Comparison of ENCODE assay signal across 24 mouse cellular contexts in genomic region chr1:161704527-161704926, GRCm38 (mm10).
DNase-seq lines count a peak whose midpoint lies in the region; ATAC-seq lines count a peak whose summit lies in the region.
"Had no signal": no experiment of that assay in that cellular context is flagged by ENCODE, and none has a peak within 500 bp of the region (broad histone marks: within the 10 kb centered on the region; RNA-seq: fewer than 3 reads in every experiment).

No protein-coding gene starts in this region.

- WGBS in intestine, embryonic 16.5 days, result 37% methylated on average over 3 of the region's 3 CpGs
- WGBS in intestine, embryonic 15.5 days, result 42% methylated on average over 3 of the region's 3 CpGs
- WGBS in limb, embryonic 10.5 days, result 71% methylated on average over 3 of the region's 3 CpGs

- no peak overlapping the region for H3K27ac ChIP-seq in intestine, embryonic 16.5 days (ENCODE audit: low read length)
- no peak overlapping the region for H3K27ac ChIP-seq in intestine, embryonic 15.5 days
- H3K27ac ChIP-seq in limb, embryonic 10.5 days, result no peak overlapping the region
- H3K27ac ChIP-seq: embryonic facial prominence, embryonic 10.5 days; forebrain, embryonic 10.5 days; heart, adult 2 months; heart, embryonic 13.5 days; kidney, embryonic 15.5 days; limb, embryonic 13.5 days; liver, embryonic 12.5 days; neural tube, embryonic 15.5 days; stomach, embryonic 15.5 days had no signal

- no peaks in the 10 kb centered on the region for H3K36me3 ChIP-seq in intestine, embryonic 16.5 days (ENCODE audit: control insufficient read depth, insufficient read depth, low read length)
- H3K36me3 ChIP-seq in intestine, embryonic 15.5 days, result no peaks in the 10 kb centered on the region
- H3K36me3 ChIP-seq in limb, embryonic 10.5 days, result no peaks in the 10 kb centered on the region
- H3K36me3 ChIP-seq: embryonic facial prominence, embryonic 10.5 days; forebrain, embryonic 10.5 days; heart, embryonic 13.5 days; kidney, embryonic 15.5 days; limb, embryonic 13.5 days; liver, embryonic 12.5 days; neural tube, embryonic 15.5 days; stomach, embryonic 15.5 days had no signal

- H3K9me3 ChIP-seq in intestine, embryonic 16.5 days (ENCODE audit: control insufficient read depth, low read length), result no peaks in the 10 kb centered on the region
- no peaks in the 10 kb centered on the region for H3K9me3 ChIP-seq in intestine, embryonic 15.5 days
- H3K9me3 ChIP-seq in limb, embryonic 10.5 days (replicated peaks), result no peaks in the 10 kb centered on the region
- H3K9me3 ChIP-seq: embryonic facial prominence, embryonic 10.5 days; forebrain, embryonic 10.5 days; heart, embryonic 13.5 days; kidney, embryonic 15.5 days; limb, embryonic 13.5 days; liver, embryonic 12.5 days; neural tube, embryonic 15.5 days; stomach, embryonic 15.5 days had no signal

- DNase-seq in CD4-positive helper T cell, adult 2 months (ENCODE audit: low read depth, low spot score), result peak; percentile 71
- DNase-seq in Muller cell, postnatal 12 days (ENCODE audit: inconsistent ontology term), result peak; percentile 40
- no peak for DNase-seq in spleen, adult 12 weeks (ENCODE audit: low spot score)
- DNase-seq in limb, embryonic 10.5 days (ENCODE audit: low spot score), result no peak
- DNase-seq: adrenal gland, postnatal 25 days; cerebellum, adult 9-10 months; forebrain, postnatal 0 days; gastrocnemius, postnatal 36 days; heart, adult 2 months; heart, postnatal 14 days; lung, adult 2 months; right cerebral cortex, postnatal 25 days had no signal

- H3K27me3 ChIP-seq in intestine, embryonic 16.5 days (replicated peaks; ENCODE audit: control insufficient read depth, insufficient read depth, low read length), result no peaks in the 10 kb centered on the region
- H3K27me3 ChIP-seq in intestine, embryonic 15.5 days (replicated peaks), result no peaks in the 10 kb centered on the region
- no peaks in the 10 kb centered on the region for H3K27me3 ChIP-seq in limb, embryonic 10.5 days (ENCODE audit: low read depth, poor library complexity, severe bottlenecking)
- H3K27me3 ChIP-seq: heart, embryonic 13.5 days; limb, embryonic 13.5 days; liver, embryonic 12.5 days; neural tube, embryonic 15.5 days; stomach, embryonic 15.5 days had no signal

- no peak overlapping the region for H3K4me2 ChIP-seq in intestine, embryonic 16.5 days (ENCODE audit: low read depth, low read length)
- no peak overlapping the region for H3K4me2 ChIP-seq in intestine, embryonic 15.5 days (replicated peaks)
- H3K4me2 ChIP-seq: heart, embryonic 13.5 days; kidney, embryonic 15.5 days; limb, embryonic 13.5 days; liver, embryonic 12.5 days; midbrain, embryonic 11.5 days; neural tube, embryonic 15.5 days; stomach, embryonic 15.5 days had no signal

- 0 out of 2 replicates have a peak, but pooled peaks have one; percentile 13 for ATAC-seq in intestine, embryonic 16.5 days
- ATAC-seq in intestine, embryonic 15.5 days, result no peak
- peak; percentile 30; the same call in 1 of the 2 replicates for ATAC-seq in neutrophil, adult 5-6 weeks (ENCODE audit: extremely low read depth, insufficient number of reproducible peaks, low FRiP score, poor library complexity, severe bottlenecking)
- ATAC-seq: forebrain, postnatal 0 days; liver, embryonic 12.5 days had no signal

- H3K4me1 ChIP-seq in intestine, embryonic 16.5 days (ENCODE audit: control insufficient read depth, insufficient read depth, low read length), result no peaks in the 10 kb centered on the region
- no peaks in the 10 kb centered on the region for H3K4me1 ChIP-seq in intestine, embryonic 15.5 days (replicated peaks)
- no peaks in the 10 kb centered on the region for H3K4me1 ChIP-seq in limb, embryonic 10.5 days
- H3K4me1 ChIP-seq: embryonic facial prominence, embryonic 10.5 days; forebrain, embryonic 10.5 days; heart, embryonic 13.5 days; kidney, embryonic 15.5 days; limb, embryonic 13.5 days; liver, embryonic 12.5 days; neural tube, embryonic 15.5 days; stomach, embryonic 15.5 days had no signal

- no peak overlapping the region for H3K4me3 ChIP-seq in intestine, embryonic 16.5 days (ENCODE audit: low read length)
- H3K4me3 ChIP-seq in intestine, embryonic 15.5 days (replicated peaks), result no peak overlapping the region
- H3K4me3 ChIP-seq in limb, embryonic 10.5 days, result no peak overlapping the region
- H3K4me3 ChIP-seq: embryonic facial prominence, embryonic 10.5 days; forebrain, embryonic 10.5 days; heart, adult 2 months; heart, embryonic 13.5 days; kidney, embryonic 15.5 days; limb, embryonic 13.5 days; liver, embryonic 12.5 days; neural tube, embryonic 15.5 days; stomach, embryonic 15.5 days had no signal

- H3K9ac ChIP-seq in intestine, embryonic 16.5 days (ENCODE audit: low read depth, low read length), result no peak overlapping the region
- H3K9ac ChIP-seq in intestine, embryonic 15.5 days, result no peak overlapping the region
- H3K9ac ChIP-seq: forebrain, postnatal 0 days; heart, embryonic 13.5 days; kidney, embryonic 15.5 days; limb, embryonic 13.5 days; liver, embryonic 12.5 days; neural tube, embryonic 15.5 days; stomach, embryonic 15.5 days had no signal

Comparison
In these comparisons a context has a peak if more than half of its experiments do, and no peak if none do; other contexts are left out.
1. DNase-seq: peak in CD4-positive helper T cell, adult 2 months (single experiment) and Muller cell, postnatal 12 days (single experiment); none in spleen, adult 12 weeks (single experiment) and limb, embryonic 10.5 days (single experiment).